Mouse (Mus musculus): ENCODE results near the gene Palm2.

The Palm2 gene

GRCm38 (mm10) chr4:57672541-57672940, 238.5 kb downstream of the Palm2 start:
- no peak for DNase-seq (ENCODE audit: low spot score)

- peak; percentile 81 for DNase-seq (ENCODE audit: low spot score)
Measured at GRCm38 (mm10) chr4:57672996-57673906, 239.2 kb downstream of the Palm2 start.

GRCm38 (mm10) chr4:57674351-57674750, 240.3 kb downstream of the Palm2 start:
- no peak for DNase-seq (ENCODE audit: low spot score)

GRCm38 (mm10) chr4:57675387-57675786, 241.3 kb downstream of the Palm2 start:
- DNase-seq (ENCODE audit: low spot score), result peak; percentile 57

- DNase-seq (ENCODE audit: low spot score), result no peak
Measured at GRCm38 (mm10) chr4:57677916-57678315, 243.9 kb downstream of the Palm2 start.

GRCm38 (mm10) chr4:57678991-57679457, 245.0 kb downstream of the Palm2 start:
- DNase-seq (ENCODE audit: low spot score), result no peak

GRCm38 (mm10) chr4:57680186-57680585, 246.1 kb downstream of the Palm2 start:
- no peak for DNase-seq (ENCODE audit: low spot score)

- no peak for DNase-seq (ENCODE audit: low spot score)
Measured at GRCm38 (mm10) chr4:57681511-57681910, 247.5 kb downstream of the Palm2 start.

GRCm38 (mm10) chr4:57682341-57682740, 248.3 kb downstream of the Palm2 start:
- no peak for DNase-seq (ENCODE audit: low spot score)

GRCm38 (mm10) chr4:57682944-57683343, 248.9 kb downstream of the Palm2 start:
- DNase-seq (ENCODE audit: low spot score), result no peak

GRCm38 (mm10) chr4:57684676-57685215, 250.7 kb downstream of the Palm2 start:
- DNase-seq (ENCODE audit: low spot score), result no peak

GRCm38 (mm10) chr4:57686736-57687135, 252.7 kb downstream of the Palm2 start:
- DNase-seq (ENCODE audit: low spot score), result no peak

GRCm38 (mm10) chr4:57687583-57687982, 253.5 kb downstream of the Palm2 start:
- no peak for DNase-seq (ENCODE audit: low spot score)

GRCm38 (mm10) chr4:57688131-57688530, 254.1 kb downstream of the Palm2 start:
- no peak for DNase-seq (ENCODE audit: low spot score)

GRCm38 (mm10) chr4:57690001-57690400, 256.0 kb downstream of the Palm2 start:
- no peak for DNase-seq (ENCODE audit: low spot score)

- DNase-seq (ENCODE audit: low spot score), result no peak
Measured at GRCm38 (mm10) chr4:57690805-57691204, 256.8 kb downstream of the Palm2 start.

- no peak for DNase-seq (ENCODE audit: low spot score)
Measured at GRCm38 (mm10) chr4:57694356-57695136, 260.5 kb downstream of the Palm2 start.

- DNase-seq (ENCODE audit: low spot score), result no peak
Measured at GRCm38 (mm10) chr4:57696955-57697354, 262.9 kb downstream of the Palm2 start.

- DNase-seq (ENCODE audit: low spot score), result no peak
Measured at GRCm38 (mm10) chr4:57697918-57698611, 264.0 kb downstream of the Palm2 start.

GRCm38 (mm10) chr4:57701576-57701975, 267.5 kb downstream of the Palm2 start:
- DNase-seq (ENCODE audit: low spot score), result no peak

GRCm38 (mm10) chr4:57703574-57704470, 269.8 kb downstream of the Palm2 start:
- no peak for DNase-seq (ENCODE audit: low spot score)
